Comparison of ENCODE assay signal across 8 mouse cellular contexts in genomic region chr7:122101014-122101746, GRCm38 (mm10). TPM values are rescaled to one million over a fixed set of nuclear protein-coding genes. Genes with fewer than 3 reads are reported as not detected.
DNase-seq lines count a peak whose midpoint lies in the region; ATAC-seq and TF ChIP-seq lines count a peak whose summit lies in the region.
"Not testable (repeated sequence)": the region's sequence is repeated elsewhere in the genome, so short reads cannot be mapped to it uniquely, and the experiment has no call there.

No protein-coding gene starts in this region.

- H3K4me2 ChIP-seq in embryonic facial prominence, embryonic 11.5 days (ENCODE audit: low read depth, low read length): peak overlapping the region; percentile 66
- peak overlapping the region; percentile 76 for H3K4me2 ChIP-seq in intestine, embryonic 15.5 days (replicated peaks)
- H3K4me2 ChIP-seq in liver, embryonic 11.5 days: peak overlapping the region; percentile 91
- peak overlapping the region; percentile 71 for H3K4me2 ChIP-seq in midbrain, embryonic 11.5 days

- DNase-seq in 3134 (ENCODE audit: extremely low read depth, insufficient read length, low spot score) (peak; percentile 73), adipocyte (ENCODE audit: low spot score) (peak; percentile 34)
- DNase-seq in embryonic facial prominence, embryonic 11.5 days (ENCODE audit: low spot score): peak; percentile 39
- not testable (repeated sequence) for DNase-seq in gastrocnemius, adult 2 months
- DNase-seq in liver, embryonic 11.5 days (ENCODE audit: low spot score): peak; percentile 77
- DNase-seq in midbrain, embryonic 11.5 days (ENCODE audit: low spot score, missing footprints): peak; percentile 95
- peak; percentile 54 for DNase-seq in right cerebral cortex, postnatal 4 days

- not testable (repeated sequence) for H3K9me3 ChIP-seq in embryonic facial prominence, embryonic 11.5 days (replicated peaks; ENCODE audit: control insufficient read depth, low read length); intestine, embryonic 15.5 days; liver, embryonic 11.5 days (ENCODE audit: control insufficient read depth, low read length); midbrain, embryonic 11.5 days (ENCODE audit: control insufficient read depth, low read length)

- H3K27me3 ChIP-seq in embryonic facial prominence, embryonic 11.5 days (ENCODE audit: control insufficient read depth, insufficient read depth, low read length); intestine, embryonic 15.5 days (replicated peaks); liver, embryonic 11.5 days (replicated peaks; ENCODE audit: control insufficient read depth, insufficient read depth, low read length); midbrain, embryonic 11.5 days (ENCODE audit: control insufficient read depth, insufficient read depth, low read length): not testable (repeated sequence)

- not testable (repeated sequence) for TF ChIP-seq CTCF in gastrocnemius, adult 2 months (IDR thresholded peaks at IDR 0.05)

- H3K4me3 ChIP-seq in embryonic facial prominence, embryonic 11.5 days (ENCODE audit: low read depth, low read length): peak overlapping the region; percentile 74
- H3K4me3 ChIP-seq in gastrocnemius, adult 2 months: peak overlapping the region; percentile 90
- peak overlapping the region; percentile 70 for H3K4me3 ChIP-seq in intestine, embryonic 15.5 days (replicated peaks)
- H3K4me3 ChIP-seq in liver, embryonic 11.5 days (ENCODE audit: low read depth, low read length): peak overlapping the region; percentile 69
- H3K4me3 ChIP-seq in midbrain, embryonic 11.5 days (ENCODE audit: low read depth, low read length): peak overlapping the region; percentile 70

- ATAC-seq in embryonic facial prominence, embryonic 11.5 days (replicated peaks; ENCODE audit: insufficient number of reproducible peaks, low FRiP score, low TSS enrichment, low read depth): peak; percentile 63
- ATAC-seq in intestine, embryonic 15.5 days: peak; percentile 82
- ATAC-seq in liver, embryonic 11.5 days (replicated peaks; ENCODE audit: low FRiP score): peak; percentile 71
- ATAC-seq in midbrain, embryonic 11.5 days (ENCODE audit: low FRiP score): peak; percentile 86

- not testable (repeated sequence) for H3K27ac ChIP-seq in embryonic facial prominence, embryonic 11.5 days (replicated peaks; ENCODE audit: low read depth, low read length); liver, embryonic 11.5 days (ENCODE audit: low read depth, low read length); midbrain, embryonic 11.5 days (ENCODE audit: low read depth, low read length)
- peak overlapping the region; percentile 95 for H3K27ac ChIP-seq in gastrocnemius, adult 2 months
- peak overlapping the region; percentile 60 for H3K27ac ChIP-seq in intestine, embryonic 15.5 days

- H3K36me3 ChIP-seq in embryonic facial prominence, embryonic 11.5 days (replicated peaks; ENCODE audit: control insufficient read depth, insufficient read depth, low read depth, low read length); midbrain, embryonic 11.5 days (ENCODE audit: control insufficient read depth, insufficient read depth, low read length): not testable (repeated sequence)
- peaks cover 10% of the 10 kb centered on the region for H3K36me3 ChIP-seq in intestine, embryonic 15.5 days
- peaks cover 20% of the 10 kb centered on the region for H3K36me3 ChIP-seq in liver, embryonic 11.5 days (ENCODE audit: control insufficient read depth, insufficient read depth, low read length)

- peak overlapping the region; percentile 83 for H3K9ac ChIP-seq in embryonic facial prominence, embryonic 11.5 days (replicated peaks; ENCODE audit: low read length)
- peak overlapping the region; percentile 82 for H3K9ac ChIP-seq in intestine, embryonic 15.5 days
- H3K9ac ChIP-seq in liver, embryonic 11.5 days (ENCODE audit: low read depth, low read length): peak overlapping the region; percentile 81
- H3K9ac ChIP-seq in midbrain, embryonic 11.5 days (ENCODE audit: low read length): peak overlapping the region; percentile 86

- not testable (repeated sequence) for H3K4me1 ChIP-seq in embryonic facial prominence, embryonic 11.5 days (ENCODE audit: control insufficient read depth, insufficient read depth, low read length); intestine, embryonic 15.5 days (replicated peaks); midbrain, embryonic 11.5 days (ENCODE audit: control insufficient read depth, insufficient read depth, low read length)
- H3K4me1 ChIP-seq in liver, embryonic 11.5 days (replicated peaks; ENCODE audit: control insufficient read depth, insufficient read depth, low read length): peaks cover 14% of the 10 kb centered on the region

- intact Hi-C loops in gastrocnemius, adult 2 months (cut with DNase I): not testable (repeated sequence)

- 6% methylated on average over 24 of the region's 28 CpGs for WGBS in embryonic facial prominence, embryonic 11.5 days
- 6% methylated on average over 25 of the region's 28 CpGs for WGBS in intestine, embryonic 15.5 days
- WGBS in liver, embryonic 11.5 days: 5% methylated on average over 26 of the region's 28 CpGs
- WGBS in midbrain, embryonic 11.5 days: 10% methylated on average over 24 of the region's 28 CpGs

RNA-seq across cellular contexts. Expression of gene Ndufab1, which starts 0.5 kb away (rescaled TPM):
- 675 and 730 TPM in 2 replicates for polyA plus RNA-seq in embryonic facial prominence, embryonic 11.5 days (2014; fragmentation: Nextera tagmentation; extraction: Ambion mirVana)
- 100 to 1,000 TPM; 529 to 848 TPM for total RNA-seq in gastrocnemius, adult 2 months (2021)
- polyA plus RNA-seq in intestine, embryonic 15.5 days (2015; fragmentation: Nextera tagmentation; extraction: Ambion mirVana): 907 and 931 TPM in 2 replicates
- polyA plus RNA-seq in liver, embryonic 11.5 days (2014; fragmentation: Nextera tagmentation; extraction: Ambion mirVana): 811 and 834 TPM in 2 replicates
- 688 and 709 TPM in 2 replicates for polyA plus RNA-seq in midbrain, embryonic 11.5 days (2014; fragmentation: Nextera tagmentation; extraction: Ambion mirVana)

RNA-seq across cellular contexts. Expression of gene Palb2, which starts 31.6 kb away (rescaled TPM):
- 19.0 and 22.8 TPM in 2 replicates for polyA plus RNA-seq in embryonic facial prominence, embryonic 11.5 days (2014; fragmentation: Nextera tagmentation; extraction: Ambion mirVana)
- under 1 TPM; 0.61 to 0.66 TPM for total RNA-seq in gastrocnemius, adult 2 months (2021)
- polyA plus RNA-seq in intestine, embryonic 15.5 days (2015; fragmentation: Nextera tagmentation; extraction: Ambion mirVana): 12.2 and 14.4 TPM in 2 replicates
- 27.8 and 28.9 TPM in 2 replicates for polyA plus RNA-seq in liver, embryonic 11.5 days (2014; fragmentation: Nextera tagmentation; extraction: Ambion mirVana)
- polyA plus RNA-seq in midbrain, embryonic 11.5 days (2014; fragmentation: Nextera tagmentation; extraction: Ambion mirVana): 19.0 and 22.6 TPM in 2 replicates

RNA-seq across cellular contexts. Expression of gene Dctn5, which starts 31.7 kb away (rescaled TPM):
- 124 and 132 TPM in 2 replicates for polyA plus RNA-seq in embryonic facial prominence, embryonic 11.5 days (2014; fragmentation: Nextera tagmentation; extraction: Ambion mirVana)
- 10 to 100 TPM; 16.4 to 21.1 TPM for total RNA-seq in gastrocnemius, adult 2 months (2021)
- polyA plus RNA-seq in intestine, embryonic 15.5 days (2015; fragmentation: Nextera tagmentation; extraction: Ambion mirVana): 112 and 121 TPM in 2 replicates
- 90.1 and 95.4 TPM in 2 replicates for polyA plus RNA-seq in liver, embryonic 11.5 days (2014; fragmentation: Nextera tagmentation; extraction: Ambion mirVana)
- 140 and 141 TPM in 2 replicates for polyA plus RNA-seq in midbrain, embryonic 11.5 days (2014; fragmentation: Nextera tagmentation; extraction: Ambion mirVana)

RNA-seq across cellular contexts. Expression of gene Ears2, which starts 34.1 kb away (rescaled TPM):
- polyA plus RNA-seq in embryonic facial prominence, embryonic 11.5 days (2014; fragmentation: Nextera tagmentation; extraction: Ambion mirVana): 15.0 TPM in 2 replicates
- total RNA-seq in gastrocnemius, adult 2 months (2021): 1 to 10 TPM; 6.6 to 8.2 TPM
- 21.4 and 22.3 TPM in 2 replicates for polyA plus RNA-seq in intestine, embryonic 15.5 days (2015; fragmentation: Nextera tagmentation; extraction: Ambion mirVana)
- polyA plus RNA-seq in liver, embryonic 11.5 days (2014; fragmentation: Nextera tagmentation; extraction: Ambion mirVana): 16.1 and 18.0 TPM in 2 replicates
- polyA plus RNA-seq in midbrain, embryonic 11.5 days (2014; fragmentation: Nextera tagmentation; extraction: Ambion mirVana): 13.4 and 16.3 TPM in 2 replicates

RNA-seq across cellular contexts. Expression of gene Ubfd1, which starts 34.2 kb away (rescaled TPM):
- polyA plus RNA-seq in embryonic facial prominence, embryonic 11.5 days (2014; fragmentation: Nextera tagmentation; extraction: Ambion mirVana): 110 and 113 TPM in 2 replicates
- total RNA-seq in gastrocnemius, adult 2 months (2021): 10 to 100 TPM; 23.2 to 25.5 TPM
- 55.2 and 58.7 TPM in 2 replicates for polyA plus RNA-seq in intestine, embryonic 15.5 days (2015; fragmentation: Nextera tagmentation; extraction: Ambion mirVana)
- 59.7 and 64.9 TPM in 2 replicates for polyA plus RNA-seq in liver, embryonic 11.5 days (2014; fragmentation: Nextera tagmentation; extraction: Ambion mirVana)
- 94.1 and 94.6 TPM in 2 replicates for polyA plus RNA-seq in midbrain, embryonic 11.5 days (2014; fragmentation: Nextera tagmentation; extraction: Ambion mirVana)
